Mouse (Mus musculus) ovary, postnatal 14 days (tissue): ENCODE results near the gene Pdcd6ip.

ENCODE experiments used
- DNase-seq: peaks from one replicate; pipeline ENCODE4 v3.0.0; 2022; ENCODE audit warnings: low spot score

Gene Pdcd6ip

GRCm38 (mm10) chr9:113626730-113627129 is 81.3 kb downstream of the Pdcd6ip start:
- no peak for DNase-seq

DNA sequence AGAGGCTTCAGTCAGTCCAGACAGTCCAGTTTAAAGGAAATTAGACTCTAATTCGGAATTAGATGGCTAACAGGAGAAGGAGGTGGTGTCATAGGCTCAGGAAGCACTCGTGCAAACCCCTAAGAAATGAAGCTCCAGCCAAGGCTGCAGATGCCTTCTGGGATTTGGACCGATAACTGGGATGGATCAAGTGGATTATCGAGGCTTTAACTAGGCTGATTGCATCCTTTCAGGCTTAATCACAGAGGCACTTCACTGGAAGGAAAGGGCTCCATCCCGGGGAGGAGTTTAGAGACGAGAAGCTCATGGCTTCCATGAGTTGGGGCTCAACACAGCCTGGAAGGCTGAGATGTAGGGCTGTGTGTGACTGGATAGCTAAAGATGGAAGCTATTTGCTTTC is 84.0 kb downstream of the Pdcd6ip start:
- DNase-seq = no peak

GRCm38 (mm10) chr9:113617081-113617480 is 91.0 kb downstream of the Pdcd6ip start:
- no peak for DNase-seq

DNA sequence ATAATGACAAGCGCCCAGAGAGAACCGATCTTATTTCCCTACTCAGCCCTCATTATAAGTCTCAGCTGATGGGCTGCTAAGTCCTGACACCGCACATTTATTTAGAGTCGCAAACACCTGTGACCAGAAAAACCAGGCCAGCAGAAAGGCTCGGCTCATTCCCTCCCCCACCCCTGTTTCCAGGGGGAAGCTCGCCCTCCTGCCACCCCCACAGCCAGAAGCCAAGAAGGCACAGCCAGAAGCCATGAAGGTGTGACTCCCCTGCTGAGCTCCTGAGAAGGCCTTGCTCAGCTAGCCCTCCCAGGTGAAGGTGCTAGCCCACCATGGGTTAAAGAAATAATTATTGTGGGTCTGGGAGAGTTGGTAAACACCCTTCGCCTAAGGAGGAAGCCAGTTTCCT is 97.3 kb downstream of the Pdcd6ip start:
- DNase-seq = no peak

- no peak for DNase-seq
These were observed 105.9 kb downstream of the Pdcd6ip start for GRCm38 (mm10) chr9:113602140-113602539.
